In genomic region chr6:136542105-136542504, GRCm38 (mm10) we compare ENCODE assay signal across 11 mouse cellular contexts. TPM values are rescaled to one million over a fixed set of nuclear protein-coding genes. Genes with fewer than 3 reads are reported as not detected.
DNase-seq lines count a peak whose midpoint lies in the region; ATAC-seq and TF ChIP-seq lines count a peak whose summit lies in the region.
"Had no signal": no experiment of that assay in that cellular context is flagged by ENCODE, and none has a peak within 500 bp of the region (broad histone marks: within the 10 kb centered on the region; RNA-seq: fewer than 3 reads in every experiment).

No protein-coding gene starts in this region.

- DNase-seq in heart, adult 11 months: no peak
- DNase-seq in stomach, postnatal 0 days (ENCODE audit: low spot score): no peak
- DNase-seq in frontal cortex, postnatal 36 days (ENCODE audit: low spot score in 2 of 2): no peak
- no peak for DNase-seq in cerebellum, adult 2 months
- no peak for DNase-seq in left cerebral cortex, postnatal 14 days (ENCODE audit: low spot score in 2 of 2)
- DNase-seq: adrenal gland, postnatal 25 days; cerebellum, adult 11-12 months; kidney, adult 18-20 months had no signal

- intact Hi-C loops in left cerebral cortex, postnatal 14 days (cut with DNase I): no loop called here

- WGBS in heart, embryonic 14.5 days: 88% methylated on average over 1 of the region's 1 CpGs
- 79% methylated on average over 1 of the region's 1 CpGs for WGBS in stomach, embryonic 16.5 days
- 65% methylated on average over 1 of the region's 1 CpGs for WGBS in stomach, postnatal 0 days
- 97% methylated on average over 1 of the region's 1 CpGs for WGBS in limb, embryonic 12.5 days
- WGBS in cerebellum, adult 2 months: 63% methylated on average over 1 of the region's 1 CpGs

- H3K4me1 ChIP-seq in heart, embryonic 14.5 days (ENCODE audit: control insufficient read depth in 2 of 2, insufficient read depth in 2 of 2, low read length in 2 of 2): peaks cover 10 to 37% of the 10 kb centered on the region in 2 experiments
- H3K4me1 ChIP-seq in stomach, embryonic 16.5 days (ENCODE audit: control insufficient read depth, insufficient read depth, low read length): peaks cover 14% of the 10 kb centered on the region
- peaks cover 9% of the 10 kb centered on the region for H3K4me1 ChIP-seq in stomach, postnatal 0 days (replicated peaks; ENCODE audit: control insufficient read depth, insufficient read depth)
- H3K4me1 ChIP-seq in limb, embryonic 12.5 days (replicated peaks): peaks cover 25% of the 10 kb centered on the region
- peaks cover 10% of the 10 kb centered on the region for H3K4me1 ChIP-seq in cerebellum, adult 2 months (ENCODE audit: control insufficient read depth, insufficient read depth, low read length)

- H3K27ac ChIP-seq in heart, embryonic 14.5 days (replicated peaks in 1 of 2; ENCODE audit: control insufficient read depth in 1 of 2, insufficient read depth in 1 of 2, low read depth in 2 of 2, low read length in 2 of 2): peak overlapping the region; percentile 49 to 68; a peak in 3 of 4 replicates
- peak overlapping the region; percentile 42 for H3K27ac ChIP-seq in stomach, embryonic 16.5 days (ENCODE audit: low read length)
- H3K27ac ChIP-seq in stomach, postnatal 0 days (replicated peaks): no peak overlapping the region
- 0 out of 2 replicates have a peak overlapping the region, but pooled peaks have one; percentile 47 for H3K27ac ChIP-seq in limb, embryonic 12.5 days
- no peak overlapping the region for H3K27ac ChIP-seq in cerebellum, adult 2 months (ENCODE audit: insufficient read depth, low read length)

- no peaks in the 10 kb centered on the region for H3K27me3 ChIP-seq in heart, embryonic 14.5 days (ENCODE audit: control insufficient read depth, insufficient read depth, low read length)
- no peaks in the 10 kb centered on the region for H3K27me3 ChIP-seq in stomach, embryonic 16.5 days (ENCODE audit: control insufficient read depth, insufficient read depth, low read length)
- no peaks in the 10 kb centered on the region for H3K27me3 ChIP-seq in stomach, postnatal 0 days (ENCODE audit: control insufficient read depth, insufficient read depth, low read length)
- no peaks in the 10 kb centered on the region for H3K27me3 ChIP-seq in limb, embryonic 12.5 days
- H3K27me3 ChIP-seq in cerebellum, adult 2 months (ENCODE audit: control insufficient read depth, insufficient read depth, low read length): no peaks in the 10 kb centered on the region

- TF ChIP-seq CTCF in stomach, postnatal 0 days (IDR thresholded peaks at IDR 0.05; ENCODE audit: low read depth): no peak
- TF ChIP-seq CTCF in cerebellum, adult 2 months (IDR thresholded peaks at IDR 0.05; ENCODE audit: borderline replicate concordance, insufficient read depth, low read depth, low read length): no peak

- TF ChIP-seq EP300 in stomach, postnatal 0 days (optimal IDR thresholded peaks at IDR 0.05): no peak

- peak overlapping the region; percentile 21; the same call in 1 of the 2 replicates for H3K9ac ChIP-seq in heart, embryonic 14.5 days (ENCODE audit: low read length)
- no peak overlapping the region for H3K9ac ChIP-seq in stomach, embryonic 16.5 days (ENCODE audit: low read length)
- H3K9ac ChIP-seq in stomach, postnatal 0 days (ENCODE audit: low read length): no peak overlapping the region
- H3K9ac ChIP-seq in limb, embryonic 12.5 days (replicated peaks): no peak overlapping the region

- peaks cover 32% of the 10 kb centered on the region for H3K36me3 ChIP-seq in heart, embryonic 14.5 days (ENCODE audit: control insufficient read depth, insufficient read depth, low read length)
- 0 out of 2 replicates have a peak, but pooled peaks cover 6% of the 10 kb centered on the region for H3K36me3 ChIP-seq in stomach, embryonic 16.5 days (ENCODE audit: control insufficient read depth, insufficient read depth, low read length)
- H3K36me3 ChIP-seq in stomach, postnatal 0 days (ENCODE audit: control insufficient read depth, insufficient read depth, low read length): peaks cover 6% of the 10 kb centered on the region; the same call in 1 of the 2 replicates
- H3K36me3 ChIP-seq in limb, embryonic 12.5 days: peaks cover 26% of the 10 kb centered on the region

- no peak for ATAC-seq in heart, embryonic 14.5 days (ENCODE audit: insufficient number of reproducible peaks, insufficient read depth, low FRiP score, low read depth)
- ATAC-seq in stomach, embryonic 16.5 days (ENCODE audit: insufficient read depth, low FRiP score): no peak
- ATAC-seq in stomach, postnatal 0 days (ENCODE audit: low FRiP score, low TSS enrichment): no peak
- ATAC-seq in limb, embryonic 12.5 days (ENCODE audit: insufficient number of reproducible peaks, insufficient read depth, low FRiP score, low TSS enrichment, low read depth): no peak

- TF ChIP-seq POLR2A in cerebellum, adult 2 months (IDR thresholded peaks at IDR 0.05; ENCODE audit: borderline replicate concordance, insufficient read depth, low read length): no peak

- H3K4me3 ChIP-seq in heart, embryonic 14.5 days (ENCODE audit: control insufficient read depth in 1 of 2, insufficient read depth in 1 of 2, low read depth in 1 of 2, low read length in 2 of 2): no peak overlapping the region
- H3K4me3 ChIP-seq in stomach, embryonic 16.5 days (replicated peaks; ENCODE audit: low read length): no peak overlapping the region
- H3K4me3 ChIP-seq in stomach, postnatal 0 days (ENCODE audit: low read depth, low read length): no peak overlapping the region
- no peak overlapping the region for H3K4me3 ChIP-seq in limb, embryonic 12.5 days (replicated peaks)
- H3K4me3 ChIP-seq in cerebellum, adult 2 months (replicated peaks; ENCODE audit: insufficient read depth, low read depth, low read length): no peak overlapping the region

- no peak overlapping the region for H3K4me2 ChIP-seq in heart, embryonic 14.5 days (ENCODE audit: low read length)
- H3K4me2 ChIP-seq in stomach, embryonic 16.5 days (ENCODE audit: low read depth, low read length): no peak overlapping the region
- no peak overlapping the region for H3K4me2 ChIP-seq in stomach, postnatal 0 days (replicated peaks; ENCODE audit: low read depth)
- no peak overlapping the region for H3K4me2 ChIP-seq in limb, embryonic 12.5 days

- no peaks in the 10 kb centered on the region for H3K9me3 ChIP-seq in heart, embryonic 14.5 days (ENCODE audit: control insufficient read depth, low read length)
- H3K9me3 ChIP-seq in stomach, embryonic 16.5 days (replicated peaks; ENCODE audit: control insufficient read depth, low read length): no peaks in the 10 kb centered on the region
- H3K9me3 ChIP-seq in stomach, postnatal 0 days (ENCODE audit: control insufficient read depth, low read length): no peaks in the 10 kb centered on the region
- no peaks in the 10 kb centered on the region for H3K9me3 ChIP-seq in limb, embryonic 12.5 days

RNA-seq across cellular contexts. Expression of gene Atf7ip, which starts 36.1 kb away (rescaled TPM):
- polyA plus RNA-seq in heart, embryonic 14.5 days (2014; fragmentation: Nextera tagmentation; extraction: Ambion mirVana): 40.8 and 47.0 TPM in 2 replicates
- 30.0 and 34.0 TPM in 2 replicates for polyA plus RNA-seq in stomach, embryonic 16.5 days (2015; fragmentation: Nextera tagmentation; extraction: Ambion mirVana)
- 8.4 and 9.5 TPM in 2 replicates for polyA plus RNA-seq in stomach, postnatal 0 days (2015; fragmentation: Nextera tagmentation; extraction: Ambion mirVana)
- 43.5 and 51.0 TPM in 2 replicates for polyA plus RNA-seq in limb, embryonic 12.5 days (2016; fragmentation: Nextera tagmentation; extraction: Ambion mirVana)
- 70.5 and 83.0 TPM in 2 replicates for polyA plus RNA-seq in cerebellum, adult 2 months (2012; rRNA removed)
- 100 to 1,000 TPM; 118 to 122 TPM for total RNA-seq in left cerebral cortex, postnatal 14 days (2021)

Comparison
In these comparisons a context has a peak if more than half of its experiments do, and no peak if none do; other contexts are left out.
1. H3K27ac ChIP-seq: peak in heart, embryonic 14.5 days (2 of 2), stomach, embryonic 16.5 days (single experiment) and limb, embryonic 12.5 days (single experiment); none in stomach, postnatal 0 days (single experiment) and cerebellum, adult 2 months (single experiment).